Mouse (Mus musculus) layer of hippocampus, adult 2 months (tissue): ENCODE data around the gene Sept9. TPM values are rescaled to one million over a fixed set of nuclear protein-coding genes. Genes with fewer than 3 reads are reported as not detected.
A peak's percentile ranks its signal among the peaks of the same experiment; 100 is the strongest.

ENCODE experiments used
- DNase-seq, 2 experiments: peaks; one replicate each; pipeline ENCODE4 v3.0.0; 2022; ENCODE audit warnings: low spot score in 2 of 2
- H3K27ac ChIP-seq: fragments of 200-600 bp; 2 replicates; pipeline ENCODE4 v1.8.1; 2022
- H3K4me3 ChIP-seq: fragments of 200-600 bp; 2 replicates; pipeline ENCODE4 v1.8.1; 2022; ENCODE audit warnings: mild to moderate bottlenecking
- CTCF ChIP-seq: fragments of 200-600 bp; conservative IDR thresholded peaks from 2 replicates; pipeline ENCODE4 v1.8.1; 2022; ENCODE audit warnings: antibody characterized with exemption, mild to moderate bottlenecking, moderate library complexity
- total RNA-seq, 2 experiments: library from RNA; stranded (reverse); gene quantifications; 2 replicates each; pipeline ENCODE4 v1.2.3; 2021

The Sept9 gene
- total RNA-seq, 2 experiments from 2014 or later: 102 to 114 TPM

GRCm38 (mm10) chr11:117182808-117183207 lies 16.7 kb upstream of the Sept9 start:
- Histone ChIP-seq H3K4me3 (no peak overlapping the region), H3K27ac (no peak overlapping the region)
- TF ChIP-seq CTCF: no peak
- DNase-seq: no peak

- DNase-seq: no peak
- TF ChIP-seq CTCF: no peak
- Histone ChIP-seq H3K4me3 (no peak overlapping the region), H3K27ac (no peak overlapping the region)
Observed at GRCm38 (mm10) chr11:117183299-117183698, 16.2 kb upstream of the Sept9 start.

DNA sequence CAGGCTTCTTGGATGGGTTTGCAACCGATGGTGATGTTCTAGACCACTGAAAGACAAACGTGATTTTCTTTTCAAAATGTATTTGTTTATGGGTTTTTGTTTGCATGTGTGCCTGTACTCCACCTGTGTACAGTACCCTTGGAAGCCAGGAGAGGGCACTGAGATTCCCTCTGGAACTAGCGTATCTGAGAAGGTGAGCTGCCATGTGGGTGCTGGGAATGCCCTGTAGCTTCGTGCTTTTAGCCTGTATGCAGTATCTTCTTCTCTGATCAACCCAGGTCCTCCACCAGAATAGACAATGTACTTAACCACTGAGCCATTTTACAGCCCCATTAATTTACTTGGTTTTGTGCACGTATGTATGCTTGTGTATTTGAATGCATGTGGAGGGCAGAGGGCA lies 15.6 kb upstream of the Sept9 start:
- Histone ChIP-seq H3K4me3 (no peak overlapping the region), H3K27ac (no peak overlapping the region)
- TF ChIP-seq CTCF: peak; percentile 29
- DNase-seq: no peak

- TF ChIP-seq CTCF: no peak
- no peak overlapping the region for H3K4me3 ChIP-seq
- DNase-seq: no peak
- no peak overlapping the region for H3K27ac ChIP-seq
Observed at GRCm38 (mm10) chr11:117185076-117185933, 14.2 kb upstream of the Sept9 start.

GRCm38 (mm10) chr11:117191524-117191923 lies 7.9 kb upstream of the Sept9 start:
- Histone ChIP-seq H3K4me3 (no peak overlapping the region), H3K27ac (no peak overlapping the region)
- TF ChIP-seq CTCF: no peak
- no peak for DNase-seq

GRCm38 (mm10) chr11:117194475-117194937 lies 5.0 kb upstream of the Sept9 start:
- Histone ChIP-seq H3K4me3 (no peak overlapping the region), H3K27ac (no peak overlapping the region)
- DNase-seq: no peak
- TF ChIP-seq CTCF: no peak

- Histone ChIP-seq H3K27ac (no peak overlapping the region), H3K4me3 (no peak overlapping the region)
- TF ChIP-seq CTCF: no peak
- no peak for DNase-seq
Observed at GRCm38 (mm10) chr11:117195616-117196015, 3.8 kb upstream of the Sept9 start.

GRCm38 (mm10) chr11:117196681-117197080 lies 2.8 kb upstream of the Sept9 start:
- no peak for TF ChIP-seq CTCF
- H3K4me3 ChIP-seq: no peak overlapping the region
- DNase-seq: no peak
- no peak overlapping the region for H3K27ac ChIP-seq

- no peak for TF ChIP-seq CTCF
- Histone ChIP-seq H3K27ac (no peak overlapping the region), H3K4me3 (no peak overlapping the region)
- no peak for DNase-seq
Observed at GRCm38 (mm10) chr11:117198122-117198521, 1.3 kb upstream of the Sept9 start.

GRCm38 (mm10) chr11:117201846-117202245 lies 2.4 kb downstream of the Sept9 start:
- no peak for TF ChIP-seq CTCF
- H3K4me3 ChIP-seq: no peak overlapping the region
- H3K27ac ChIP-seq: no peak overlapping the region
- DNase-seq: no peak

DNA sequence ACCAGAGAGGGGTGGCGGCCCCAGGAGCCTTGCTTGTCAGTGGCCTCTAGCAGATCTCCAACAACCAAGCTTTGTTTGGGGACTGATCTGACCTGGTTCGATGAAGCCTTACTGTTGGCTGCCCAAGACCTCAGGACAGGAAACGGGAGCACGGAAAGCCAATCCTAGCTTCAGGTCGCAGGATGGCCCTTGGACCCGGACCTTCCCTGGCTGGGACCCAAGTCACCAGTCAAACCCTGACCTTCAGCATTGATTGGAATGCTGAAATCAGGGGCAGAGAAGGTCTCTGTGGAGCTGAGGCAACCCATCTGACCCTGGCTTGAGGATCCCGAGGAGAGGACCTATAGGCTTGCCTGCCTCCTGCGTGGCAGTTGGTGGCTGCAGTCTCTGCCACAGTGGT lies 5.1 kb downstream of the Sept9 start:
- TF ChIP-seq CTCF: no peak
- H3K4me3 ChIP-seq: no peak overlapping the region
- H3K27ac ChIP-seq: no peak overlapping the region
- no peak for DNase-seq

GRCm38 (mm10) chr11:117205042-117205441 lies 5.6 kb downstream of the Sept9 start:
- no peak overlapping the region for H3K4me3 ChIP-seq
- DNase-seq: no peak
- no peak overlapping the region for H3K27ac ChIP-seq
- no peak for TF ChIP-seq CTCF

DNA sequence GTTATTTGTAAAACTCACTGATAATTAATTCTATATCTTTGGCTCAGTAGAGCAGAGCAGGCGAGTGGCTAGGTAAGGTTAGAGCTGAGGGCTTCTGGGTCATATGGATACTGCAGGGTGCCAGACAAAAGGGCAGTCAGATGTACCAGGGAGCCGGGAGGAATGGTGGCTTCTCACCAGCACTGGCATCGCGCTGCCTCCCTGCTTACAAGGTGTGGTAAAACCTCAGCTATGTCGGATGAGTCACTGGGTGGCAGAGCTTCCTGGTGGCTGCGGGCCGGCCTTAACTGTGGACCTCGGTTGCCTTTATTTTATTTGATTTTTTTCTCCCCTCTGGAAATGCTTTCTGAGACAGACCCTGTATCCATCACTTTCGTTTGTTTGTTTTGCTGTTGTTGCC lies 6.0 kb downstream of the Sept9 start:
- TF ChIP-seq CTCF: no peak
- Histone ChIP-seq H3K27ac (no peak overlapping the region), H3K4me3 (no peak overlapping the region)
- no peak for DNase-seq

GRCm38 (mm10) chr11:117207436-117207835 lies 8.0 kb downstream of the Sept9 start:
- H3K4me3 ChIP-seq: no peak overlapping the region
- DNase-seq: no peak
- TF ChIP-seq CTCF: no peak
- H3K27ac ChIP-seq: no peak overlapping the region
